Mouse (Mus musculus) heart, postnatal 0 days (tissue): ENCODE measurements at regions not wholly inside any gene's neighbourhood (a gene's known extent, or its start where the extent isn't known, plus 50 kb on each side); places are given as distances from the start of the nearest gene placed in this dataset.

ENCODE experiments used
- CTCF ChIP-seq: IDR thresholded peaks from 2 replicates; pipeline ENCODE4 v1.5.1; 2016; ENCODE audit warnings: antibody characterized with exemption, control low read depth, low read depth
- EP300 ChIP-seq: IDR thresholded peaks from 2 replicates; pipeline ENCODE4 v1.6.1; 2016; ENCODE audit warnings: antibody characterized with exemption, low read depth

DNA sequence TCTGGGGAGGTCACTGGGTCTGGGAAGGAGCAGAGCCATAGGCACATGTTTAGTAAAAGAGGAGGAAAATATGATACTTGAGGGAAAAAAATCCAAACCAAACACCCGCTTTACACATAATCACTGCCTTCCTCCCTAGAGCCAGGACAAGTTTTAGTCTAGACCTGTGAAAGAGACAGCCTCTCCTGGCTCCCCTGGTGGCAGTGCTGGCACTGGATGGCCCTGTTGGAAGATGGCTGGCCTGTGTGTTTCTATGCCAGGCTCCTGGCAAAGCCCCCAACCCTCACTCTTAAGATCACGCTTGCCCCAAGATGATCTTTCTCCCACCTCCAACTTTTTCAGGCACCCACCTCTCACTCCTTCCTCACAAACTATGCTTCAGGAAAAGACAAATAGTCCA is 112.6 kb upstream of the Zfp703 start:
- no peak for TF ChIP-seq CTCF
- TF ChIP-seq EP300 = no peak
